Mouse (Mus musculus) embryonic fibroblast, embryonic 13.5 days (primary cell): ENCODE results near the gene Nos3. TPM values are rescaled to one million over a fixed set of nuclear protein-coding genes. Genes with fewer than 3 reads are reported as not detected.

Experiments
- H3K27ac ChIP-seq: 2 replicates; pipeline ENCODE4 v1.5.1; 2012; ENCODE audit warnings: low read length, control low read depth, inconsistent platforms; ENCODE audit not compliant: insufficient read depth
- H3K4me1 ChIP-seq: 2 replicates; pipeline ENCODE4 v1.6.1; 2011; ENCODE audit warnings: low read length; ENCODE audit not compliant: control insufficient read depth, insufficient read depth
- H3K4me3 ChIP-seq: 2 replicates; pipeline ENCODE4 v1.5.1; 2011; ENCODE audit warnings: mild to moderate bottlenecking, control low read depth, low read length; ENCODE audit not compliant: insufficient read depth
- CTCF ChIP-seq: IDR thresholded peaks from 2 replicates; pipeline ENCODE4 v1.5.1; 2011; ENCODE audit warnings: mild to moderate bottlenecking, control low read depth, low read length, moderate library complexity, borderline replicate concordance; ENCODE audit not compliant: insufficient read depth
- POLR2A ChIP-seq: IDR thresholded peaks from 2 replicates; pipeline ENCODE4 v1.6.1; 2011; ENCODE audit warnings: low read depth, mild to moderate bottlenecking, control low read depth, low read length, moderate library complexity
- polyA plus RNA-seq: library from polyadenylated mRNA; stranded (reverse); fragments of >200 nt; gene quantifications from 2 replicates; pipeline ENCODE4 v1.2.4, GENCODE M21; 2011; ENCODE audit warnings: low read depth; ENCODE audit not compliant: missing spikeins, insufficient read length

Nos3 gene
- polyA plus RNA-seq, 1 experiment = not detected

DNA sequence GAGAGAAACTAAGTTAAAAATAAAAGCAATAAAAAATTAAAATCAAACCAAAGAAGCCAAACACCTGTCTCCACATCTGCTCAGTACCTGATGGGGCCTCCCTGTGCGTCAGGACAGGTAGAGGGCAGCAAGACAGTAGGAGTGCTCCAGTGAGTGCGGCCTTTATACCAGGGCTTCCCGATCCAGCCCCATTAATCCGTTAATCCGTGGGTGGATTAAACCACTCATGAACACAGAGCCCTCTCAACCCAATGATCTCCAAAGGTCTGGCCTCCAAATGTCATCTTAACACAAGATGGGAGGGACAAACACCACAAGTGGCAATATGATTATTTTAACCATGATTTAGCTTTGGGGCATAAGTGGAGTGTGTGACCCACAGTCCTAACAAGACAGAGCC lies 9.2 kb downstream of the Nos3 start:
- Histone ChIP-seq H3K4me1 (no peaks in the 10 kb centered on the region), H3K27ac (no peak overlapping the region), H3K4me3 (no peak overlapping the region)
- no peak for TF ChIP-seq CTCF
- no peak for TF ChIP-seq POLR2A

DNA sequence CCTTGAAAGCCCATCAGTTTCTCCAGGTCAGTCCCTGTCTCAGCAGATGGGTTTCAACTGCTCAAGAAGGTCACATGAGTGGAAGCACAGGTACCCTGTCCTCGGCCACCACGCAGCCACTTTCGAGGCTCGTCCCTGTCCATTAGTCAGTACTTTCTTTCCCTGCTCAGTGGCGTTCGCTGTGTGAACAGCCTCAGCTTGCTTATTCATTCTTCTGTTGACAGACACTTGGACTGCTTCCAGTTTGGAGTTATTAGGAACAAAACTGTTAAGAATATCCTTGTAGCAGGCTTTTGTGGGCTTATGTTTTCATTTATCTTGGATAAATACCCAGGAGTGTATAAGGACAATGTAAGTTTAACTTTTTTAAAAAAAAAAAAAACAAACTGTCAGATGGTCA lies 9.6 kb downstream of the Nos3 start:
- no peak overlapping the region for H3K4me3 ChIP-seq
- H3K27ac ChIP-seq = no peak overlapping the region
- TF ChIP-seq CTCF = no peak
- no peak for TF ChIP-seq POLR2A
- no peaks in the 10 kb centered on the region for H3K4me1 ChIP-seq

DNA sequence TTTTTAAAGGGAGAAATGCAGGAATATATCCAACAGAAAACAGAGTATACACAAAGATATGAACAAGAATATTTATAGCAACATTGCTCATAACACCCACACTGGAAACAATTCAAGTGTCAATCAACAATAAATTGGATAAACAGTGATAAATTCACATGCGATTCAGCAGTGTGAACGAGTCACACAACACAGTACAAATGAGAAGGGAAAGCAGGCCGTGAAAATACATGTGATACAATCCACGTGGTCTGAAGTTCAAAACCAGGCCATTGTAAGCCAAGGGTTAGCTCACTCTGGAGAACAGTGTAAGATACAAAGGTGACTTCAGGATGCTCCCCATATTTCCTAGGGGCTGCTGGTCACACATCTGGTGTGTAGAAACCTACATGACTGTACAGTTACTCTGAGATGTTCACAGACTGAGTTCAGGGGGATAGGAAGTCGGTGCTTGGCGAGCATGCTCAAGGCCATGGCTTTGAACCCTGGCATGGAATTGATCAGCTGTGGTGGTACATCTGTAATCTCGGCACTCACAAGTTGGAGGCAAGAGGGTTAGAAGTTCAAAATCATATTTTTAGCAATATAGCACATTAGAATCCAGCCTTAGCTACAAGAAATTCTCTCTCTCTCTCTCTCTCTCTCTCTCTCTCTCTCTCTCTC lies 10.2 kb downstream of the Nos3 start:
- no peak for TF ChIP-seq POLR2A
- TF ChIP-seq CTCF = no peak
- no peak overlapping the region for H3K4me3 ChIP-seq
- H3K4me1 ChIP-seq = no peaks in the 10 kb centered on the region
- H3K27ac ChIP-seq = no peak overlapping the region

DNA sequence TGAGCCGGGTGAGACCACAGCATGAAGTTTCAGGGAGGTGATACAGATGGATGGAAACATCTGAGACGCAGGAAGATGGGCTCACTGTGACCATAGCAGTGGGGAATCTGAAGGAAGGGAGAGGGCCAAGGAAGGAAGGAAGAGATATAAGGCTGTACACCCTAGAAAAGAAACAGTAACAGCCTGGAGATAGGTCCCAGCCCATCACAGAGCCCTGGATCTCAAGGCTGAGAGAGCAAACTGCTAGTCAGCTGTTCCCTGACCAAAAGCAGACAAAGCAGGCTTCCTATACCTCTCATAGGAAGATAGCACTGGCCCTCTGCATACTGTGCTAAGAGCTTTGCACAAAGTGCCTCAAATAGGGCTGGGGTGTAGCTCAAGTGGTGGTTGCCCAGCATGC lies 14.1 kb downstream of the Nos3 start:
- no peak overlapping the region for H3K4me3 ChIP-seq

DNA sequence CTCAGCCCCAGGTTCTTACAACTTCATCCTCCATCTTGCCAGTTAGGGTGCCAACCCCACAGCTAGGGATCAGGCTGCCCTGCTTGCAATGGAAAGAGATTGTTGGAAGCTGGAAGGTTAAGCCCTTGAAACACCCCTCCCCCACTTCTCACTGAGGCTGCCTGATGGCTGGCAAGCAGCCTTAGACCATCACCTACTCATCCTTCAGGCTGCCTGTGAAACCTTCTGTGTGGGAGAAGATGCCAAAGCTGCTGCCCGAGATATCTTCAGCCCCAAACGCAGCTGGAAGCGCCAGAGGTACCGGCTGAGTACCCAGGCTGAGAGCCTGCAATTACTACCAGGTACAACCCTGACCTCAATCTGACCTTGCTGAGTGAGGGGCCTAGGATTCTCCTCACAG lies 14.9 kb downstream of the Nos3 start:
- Histone ChIP-seq H3K4me3 (no peak overlapping the region), H3K27ac (no peak overlapping the region), H3K4me1 (no peaks in the 10 kb centered on the region)
- TF ChIP-seq POLR2A = no peak
- no peak for TF ChIP-seq CTCF

More for the DNA sequence above, 14.1 kb downstream of the Nos3 start:
- no peaks in the 10 kb centered on the region for H3K4me1 ChIP-seq
- no peak overlapping the region for H3K27ac ChIP-seq
- TF ChIP-seq POLR2A (no peak), CTCF (no peak)

DNA sequence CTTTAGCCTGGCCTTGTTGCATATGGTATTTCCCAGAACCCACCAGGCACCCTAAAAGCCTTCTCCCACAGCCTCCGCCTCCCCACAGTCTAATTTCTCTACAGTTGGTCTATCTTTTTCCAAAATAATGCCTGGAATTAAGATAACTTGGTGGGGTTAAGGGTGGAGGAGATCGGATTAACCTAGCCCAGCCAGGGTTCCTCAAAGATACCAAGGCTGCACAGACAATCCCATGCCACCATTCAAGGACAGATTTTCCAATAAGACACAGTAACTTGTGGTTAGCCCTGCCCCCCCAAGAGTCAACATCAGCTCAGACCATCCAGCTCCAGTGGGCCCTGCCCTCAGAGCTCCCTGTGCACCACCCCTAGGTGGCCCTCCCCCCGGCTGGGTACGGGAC lies 15.9 kb downstream of the Nos3 start:
- Histone ChIP-seq H3K4me3 (no peak overlapping the region), H3K4me1 (no peaks in the 10 kb centered on the region), H3K27ac (no peak overlapping the region)
- TF ChIP-seq POLR2A (no peak), CTCF (no peak)

DNA sequence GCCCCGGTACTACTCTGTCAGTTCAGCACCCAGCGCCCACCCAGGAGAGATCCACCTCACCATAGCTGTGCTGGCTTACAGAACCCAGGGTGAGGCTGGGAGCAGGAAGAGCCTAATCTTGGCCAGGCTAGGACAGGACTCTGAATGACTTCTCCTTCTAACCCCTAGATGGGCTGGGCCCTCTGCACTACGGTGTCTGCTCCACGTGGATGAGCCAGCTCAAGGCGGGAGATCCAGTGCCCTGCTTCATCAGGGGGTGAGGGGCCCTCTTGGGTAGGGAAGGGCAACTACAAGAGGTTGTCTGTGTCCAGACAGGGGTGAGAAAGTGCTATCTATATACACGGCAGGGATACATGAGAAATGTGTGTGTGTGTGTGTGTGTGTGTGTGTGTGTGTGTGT lies 16.9 kb downstream of the Nos3 start:
- TF ChIP-seq POLR2A (no peak), CTCF (no peak)
- no peaks in the 10 kb centered on the region for H3K4me1 ChIP-seq
- H3K4me3 ChIP-seq = no peak overlapping the region
- H3K27ac ChIP-seq = no peak overlapping the region

DNA sequence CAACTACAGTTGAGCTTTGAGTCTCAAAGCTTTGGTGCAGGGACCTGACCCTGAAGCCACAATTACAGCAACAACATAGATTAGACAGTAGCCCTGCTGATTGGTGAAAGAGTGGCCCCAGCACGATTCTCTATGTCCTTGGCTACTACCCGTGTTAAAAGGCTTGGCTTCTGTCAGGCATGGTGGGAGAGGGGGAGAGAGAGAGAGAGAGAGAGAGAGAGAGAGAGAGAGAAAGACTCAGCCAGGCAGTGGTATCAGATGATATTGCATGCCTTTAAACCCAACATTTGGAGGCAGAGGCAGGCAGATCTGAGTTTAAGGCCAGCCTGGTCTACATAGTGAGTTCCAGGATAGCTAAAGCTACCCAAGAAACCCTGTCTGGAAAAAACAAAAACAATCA lies 17.4 kb downstream of the Nos3 start:
- Histone ChIP-seq H3K4me1 (no peaks in the 10 kb centered on the region), H3K27ac (no peak overlapping the region), H3K4me3 (no peak overlapping the region)
- TF ChIP-seq CTCF (no peak), POLR2A (no peak)

DNA sequence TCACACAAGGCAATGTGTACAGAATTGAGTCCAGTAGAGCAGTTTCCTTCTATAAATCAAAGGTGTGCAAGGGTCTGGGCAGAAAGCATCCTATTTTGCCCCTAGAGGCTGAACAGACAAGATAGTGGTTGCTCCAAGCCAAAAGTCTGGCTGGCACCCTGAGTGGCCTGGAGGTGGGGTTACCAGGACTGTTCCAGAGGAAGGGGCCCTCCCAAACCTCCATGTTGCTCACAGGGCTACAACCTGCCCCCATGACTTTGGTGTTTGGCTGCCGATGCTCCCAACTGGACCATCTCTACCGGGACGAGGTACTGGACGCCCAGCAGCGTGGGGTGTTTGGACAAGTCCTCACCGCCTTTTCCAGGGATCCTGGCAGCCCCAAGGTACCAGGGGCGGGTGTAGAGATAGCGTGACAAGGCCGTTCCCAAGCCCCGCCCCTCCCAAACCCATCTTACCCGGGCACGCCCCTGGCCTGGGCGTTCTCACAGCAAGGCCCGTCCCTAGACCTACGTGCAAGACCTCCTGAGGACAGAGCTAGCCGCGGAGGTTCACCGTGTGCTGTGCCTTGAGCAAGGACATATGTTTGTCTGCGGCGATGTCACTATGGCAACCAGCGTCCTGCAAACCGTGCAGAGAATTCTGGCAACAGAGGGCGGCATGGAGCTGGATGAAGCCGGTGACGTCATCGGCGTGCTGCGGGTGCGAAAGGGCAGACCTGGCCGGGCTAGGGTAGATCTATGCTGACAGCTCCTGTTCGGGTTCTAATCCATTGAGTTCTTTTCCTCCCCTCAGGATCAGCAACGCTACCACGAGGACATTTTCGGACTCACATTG lies 18.6 kb downstream of the Nos3 start:
- peak; percentile 65 for TF ChIP-seq CTCF
- peak; percentile 51 for TF ChIP-seq POLR2A
- Histone ChIP-seq H3K4me1 (no peaks in the 10 kb centered on the region), H3K4me3 (peak overlapping the region; percentile 32), H3K27ac (no peak overlapping the region)

DNA sequence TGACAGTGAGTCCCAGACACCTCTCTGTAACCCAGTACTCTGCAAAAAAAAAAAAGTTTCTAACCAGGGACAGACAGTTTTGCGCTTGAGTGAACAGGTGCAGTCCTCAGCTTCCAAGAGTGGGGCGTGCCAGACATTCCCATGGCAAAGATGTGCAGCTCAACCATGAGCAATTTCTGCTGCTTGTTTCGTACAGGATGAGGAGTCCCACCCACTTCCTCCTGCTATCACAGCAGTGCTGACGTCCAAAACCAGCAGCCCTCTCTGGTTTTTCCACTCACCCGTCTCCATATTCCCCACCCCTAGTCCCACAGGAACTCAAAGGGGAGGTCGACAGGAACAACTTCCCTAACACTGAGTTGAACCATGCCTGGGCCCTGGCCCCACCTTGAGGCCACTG lies 19.8 kb downstream of the Nos3 start:
- H3K4me3 ChIP-seq = no peak overlapping the region
- no peaks in the 10 kb centered on the region for H3K4me1 ChIP-seq
- H3K27ac ChIP-seq = no peak overlapping the region
- TF ChIP-seq POLR2A (no peak), CTCF (no peak)
